Mouse (Mus musculus) stomach, embryonic 16.5 days (tissue): ENCODE measurements at regions not wholly inside any gene's neighbourhood (a gene's known extent, or its start where the extent isn't known, plus 50 kb on each side); places are given as distances from the start of the nearest gene placed in this dataset.

ENCODE experiments used
- ATAC-seq: fragments of 200-750 bp; cut with Nextera tagmentation; 2 replicates; pipeline ENCODE4 v1.8.0; 2017; ENCODE audit warnings: moderate number of reproducible peaks, moderate TSS enrichment; ENCODE audit not compliant: insufficient read depth, low FRiP score
- H3K27ac ChIP-seq: fragments of 300-500 bp; sonication (generic); 2 replicates; pipeline ENCODE4 v1.5.1; 2014; ENCODE audit warnings: low read length
- H3K27me3 ChIP-seq: fragments of 300-500 bp; sonication (generic); 2 replicates; pipeline ENCODE4 v1.6.1; 2014; ENCODE audit warnings: low read length, control low read depth, mixed read lengths; ENCODE audit not compliant: control insufficient read depth, insufficient read depth
- H3K36me3 ChIP-seq: fragments of 300-500 bp; sonication (generic); 2 replicates; pipeline ENCODE4 v1.6.1; 2014; ENCODE audit warnings: low read length; ENCODE audit not compliant: control insufficient read depth, insufficient read depth
- H3K4me1 ChIP-seq: fragments of 300-500 bp; sonication (generic); 2 replicates; pipeline ENCODE4 v1.6.1; 2014; ENCODE audit warnings: low read length, control low read depth, mixed read lengths; ENCODE audit not compliant: control insufficient read depth, insufficient read depth
- H3K4me2 ChIP-seq: fragments of 300-500 bp; sonication (generic); 2 replicates; pipeline ENCODE4 v1.6.1; 2014; ENCODE audit warnings: low read depth, low read length, mixed read lengths
- H3K4me3 ChIP-seq: fragments of 300-500 bp; sonication (generic); replicated peaks from 2 replicates; pipeline ENCODE4 v1.5.1; 2014; ENCODE audit warnings: mild to moderate bottlenecking, low read length
- H3K9ac ChIP-seq: fragments of 300-500 bp; sonication (generic); 2 replicates; pipeline ENCODE4 v1.6.1; 2014; ENCODE audit warnings: low read length
- H3K9me3 ChIP-seq: fragments of 300-500 bp; sonication (generic); replicated peaks from 2 replicates; pipeline ENCODE4 v1.6.1; 2016; ENCODE audit warnings: low read length, control low read depth; ENCODE audit not compliant: control insufficient read depth
- WGBS: fragments of 180-500 bp; shearing (Covaris S2); extraction: QIAGEN DNeasy Blood & Tissue Kit; methylation state at CpG from one replicate; pipeline ENCODE4 v1.1.7; 2014; 5-methylcytosine and 5-hydroxymethylcytosine counted together

GRCm38 (mm10) chr12:28332591-28332990, 219.6 kb downstream of the Dcdc2c start:
- no peaks in the 10 kb centered on the region for H3K9me3 ChIP-seq
- no peaks in the 10 kb centered on the region for H3K36me3 ChIP-seq
- no peak overlapping the region for H3K9ac ChIP-seq
- H3K4me1 ChIP-seq, result no peaks in the 10 kb centered on the region
- no peak overlapping the region for H3K4me2 ChIP-seq
- H3K27ac ChIP-seq, result no peak overlapping the region
- H3K27me3 ChIP-seq, result no peaks in the 10 kb centered on the region
- 17% methylated on average over 5 of the region's 5 CpGs for WGBS
- no peak for ATAC-seq
- H3K4me3 ChIP-seq, result no peak overlapping the region

GRCm38 (mm10) chr12:28331843-28332242, 220.4 kb downstream of the Dcdc2c start:
- Histone ChIP-seq H3K27ac (no peak overlapping the region), H3K4me3 (no peak overlapping the region)

DNA sequence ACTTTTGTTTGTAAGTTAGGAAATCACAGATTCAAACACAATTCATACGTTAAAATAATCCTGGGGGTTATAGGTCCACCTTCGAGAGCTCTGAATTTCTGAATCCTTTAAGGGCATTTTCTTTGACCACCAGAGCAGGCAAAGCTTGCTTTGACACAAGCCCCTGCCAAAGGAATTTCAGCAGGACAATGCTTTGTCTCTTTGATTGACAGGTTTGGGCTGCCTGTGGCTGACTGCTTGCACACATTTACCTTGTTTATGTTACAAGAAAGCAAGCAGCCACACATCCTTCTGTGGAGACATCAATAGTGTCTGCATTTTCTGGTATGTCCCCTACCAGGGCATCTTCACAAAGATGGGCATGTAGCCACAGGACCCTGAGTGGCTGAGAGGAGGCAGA, 228.5 kb downstream of the Dcdc2c start:
- WGBS, result 46% methylated on average over 2 of the region's 2 CpGs
- H3K4me2 ChIP-seq, result no peak overlapping the region
- no peaks in the 10 kb centered on the region for H3K4me1 ChIP-seq
- no peaks in the 10 kb centered on the region for H3K27me3 ChIP-seq
- no peaks in the 10 kb centered on the region for H3K36me3 ChIP-seq
- H3K27ac ChIP-seq, result no peak overlapping the region
- ATAC-seq, result no peak
- H3K4me3 ChIP-seq, result no peak overlapping the region
- no peak overlapping the region for H3K9ac ChIP-seq
- no peaks in the 10 kb centered on the region for H3K9me3 ChIP-seq

More at GRCm38 (mm10) chr12:28331843-28332242, 220.4 kb downstream of the Dcdc2c start:
- 79% methylated on average over 2 of the region's 2 CpGs for WGBS
- no peak overlapping the region for H3K4me2 ChIP-seq
- no peaks in the 10 kb centered on the region for H3K36me3 ChIP-seq
- H3K9me3 ChIP-seq, result no peaks in the 10 kb centered on the region
- no peak overlapping the region for H3K9ac ChIP-seq
- no peaks in the 10 kb centered on the region for H3K4me1 ChIP-seq
- ATAC-seq, result no peak
- no peaks in the 10 kb centered on the region for H3K27me3 ChIP-seq

- H3K4me3 ChIP-seq, result no peak overlapping the region
- ATAC-seq, result no peak
- H3K27ac ChIP-seq, result no peak overlapping the region
- H3K9me3 ChIP-seq, result no peaks in the 10 kb centered on the region
- H3K4me1 ChIP-seq, result no peaks in the 10 kb centered on the region
- no peaks in the 10 kb centered on the region for H3K36me3 ChIP-seq
- H3K9ac ChIP-seq, result no peak overlapping the region
- H3K27me3 ChIP-seq, result no peaks in the 10 kb centered on the region
- H3K4me2 ChIP-seq, result no peak overlapping the region
- 80% methylated on average over 5 of the region's 5 CpGs for WGBS
These were observed 243.0 kb downstream of the Dcdc2c start for GRCm38 (mm10) chr12:28309226-28309625.

GRCm38 (mm10) chr12:28302038-28302581, 250.1 kb downstream of the Dcdc2c start:
- Histone ChIP-seq H3K4me2 (no peak overlapping the region), H3K4me1 (no peaks in the 10 kb centered on the region), H3K27ac (no peak overlapping the region), H3K4me3 (no peak overlapping the region), H3K9me3 (no peaks in the 10 kb centered on the region), H3K36me3 (no peaks in the 10 kb centered on the region), H3K27me3 (no peaks in the 10 kb centered on the region), H3K9ac (no peak overlapping the region)
- WGBS, result 71% methylated on average over 2 of the region's 2 CpGs
- no peak for ATAC-seq

DNA sequence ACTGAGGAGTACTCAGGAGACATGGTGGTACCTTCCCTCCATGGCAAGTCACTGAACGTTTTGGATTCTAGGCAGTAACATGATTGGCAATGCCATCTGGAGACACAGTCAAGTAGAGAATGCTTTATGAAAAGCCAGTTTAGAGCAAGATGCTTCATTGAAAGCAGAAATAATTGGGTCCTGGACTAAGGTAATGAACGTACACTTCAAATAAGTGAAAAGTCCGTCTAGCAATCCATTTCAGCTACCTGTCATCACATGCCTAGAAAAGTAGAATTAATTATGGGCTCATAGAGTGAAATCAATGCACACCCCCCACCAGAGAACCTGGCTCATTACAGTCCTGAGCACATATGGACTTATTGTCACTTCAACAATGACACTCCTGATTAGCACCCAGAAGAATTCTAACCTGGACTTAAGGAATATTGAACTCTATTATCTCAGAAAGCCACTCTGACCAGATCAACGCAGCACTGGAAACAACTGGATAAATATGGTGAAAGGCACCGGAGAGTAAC, 263.8 kb downstream of the Dcdc2c start:
- H3K36me3 ChIP-seq, result no peaks in the 10 kb centered on the region
- H3K4me1 ChIP-seq, result no peaks in the 10 kb centered on the region
- ATAC-seq, result no peak
- 85% methylated on average over 5 of the region's 5 CpGs for WGBS
- H3K27ac ChIP-seq, result no peak overlapping the region
- no peaks in the 10 kb centered on the region for H3K27me3 ChIP-seq
- H3K4me2 ChIP-seq, result no peak overlapping the region
- H3K9ac ChIP-seq, result no peak overlapping the region
- no peak overlapping the region for H3K4me3 ChIP-seq
- H3K9me3 ChIP-seq, result no peaks in the 10 kb centered on the region

DNA sequence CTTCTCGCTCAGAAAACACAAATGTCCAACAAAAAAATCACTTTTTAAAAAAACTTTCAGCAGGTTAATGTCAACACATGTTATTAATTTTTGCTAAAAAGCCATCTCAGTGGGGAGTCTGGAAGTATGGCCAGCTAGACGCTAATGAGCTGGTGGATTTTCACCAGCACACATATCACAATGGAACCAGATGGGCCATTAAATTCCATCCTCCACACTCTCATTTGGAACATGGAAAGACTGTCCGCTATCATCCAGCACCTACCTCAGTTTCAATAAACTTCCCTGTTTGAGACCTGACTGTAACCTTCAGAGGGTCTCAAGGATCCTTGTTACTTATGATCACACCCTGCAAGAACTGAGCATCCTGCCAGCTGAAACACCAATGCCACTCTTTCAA, 296.7 kb downstream of the Dcdc2c start:
- Histone ChIP-seq H3K27me3 (no peaks in the 10 kb centered on the region), H3K4me3 (no peak overlapping the region)
- 63% methylated on average over 3 of the region's 3 CpGs for WGBS

GRCm38 (mm10) chr12:28250526-28250925, 301.7 kb downstream of the Dcdc2c start:
- ATAC-seq, result no peak
- Histone ChIP-seq H3K27ac (no peak overlapping the region), H3K36me3 (no peaks in the 10 kb centered on the region), H3K9me3 (no peaks in the 10 kb centered on the region), H3K4me1 (no peaks in the 10 kb centered on the region), H3K4me2 (no peak overlapping the region), H3K4me3 (no peak overlapping the region), H3K9ac (no peak overlapping the region), H3K27me3 (no peaks in the 10 kb centered on the region)
- 81% methylated on average over 1 of the region's 1 CpGs for WGBS

More for the DNA sequence above, 296.7 kb downstream of the Dcdc2c start:
- Histone ChIP-seq H3K27ac (no peak overlapping the region), H3K9ac (no peak overlapping the region), H3K36me3 (no peaks in the 10 kb centered on the region), H3K4me2 (no peak overlapping the region), H3K9me3 (no peaks in the 10 kb centered on the region), H3K4me1 (no peaks in the 10 kb centered on the region)
- no peak for ATAC-seq

DNA sequence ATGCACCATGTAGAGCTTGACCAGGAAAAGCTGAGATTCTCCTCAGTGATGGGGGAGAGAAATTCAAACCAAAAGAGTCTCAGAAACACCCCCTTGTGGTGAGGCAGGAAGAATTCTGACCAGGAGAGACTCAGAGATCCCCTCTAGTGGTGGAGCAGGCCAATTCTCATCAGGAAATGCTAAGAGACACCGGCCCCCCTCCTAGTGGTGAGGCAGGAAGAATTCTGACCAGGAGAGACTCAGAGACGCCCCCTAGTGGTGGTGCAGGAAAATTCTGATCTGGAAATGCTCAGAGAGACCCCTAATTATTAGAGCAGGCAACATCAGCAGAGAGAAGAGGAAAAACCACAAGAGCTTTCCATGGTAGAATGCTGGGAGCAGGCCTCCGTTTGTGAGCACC, 303.4 kb downstream of the Dcdc2c start:
- ATAC-seq, result no peak
- Histone ChIP-seq H3K4me1 (no peaks in the 10 kb centered on the region), H3K36me3 (no peaks in the 10 kb centered on the region), H3K27me3 (no peaks in the 10 kb centered on the region), H3K9ac (no peak overlapping the region), H3K27ac (no peak overlapping the region), H3K4me2 (no peak overlapping the region), H3K9me3 (no peaks in the 10 kb centered on the region), H3K4me3 (no peak overlapping the region)
- WGBS, result 63% methylated on average over 3 of the region's 3 CpGs
